Mouse (Mus musculus) heart, embryonic 16.5 days (tissue): Measurements from ENCODE around the gene Tpk1. TPM values are rescaled to one million over a fixed set of nuclear protein-coding genes. Genes with fewer than 3 reads are reported as not detected.

Experiments used
- ATAC-seq: fragments of 200-750 bp; cut with Nextera tagmentation; replicated peaks from 2 replicates; pipeline ENCODE4 v1.8.0; 2017; ENCODE audit warnings: moderate number of reproducible peaks; ENCODE audit not compliant: insufficient read depth, low FRiP score; ENCODE audit errors: extremely low read depth
- H3K27ac ChIP-seq: fragments of 300-500 bp; sonication (generic); 2 replicates; pipeline ENCODE4 v1.5.1; 2014; ENCODE audit warnings: mild to moderate bottlenecking, low read length, control low read depth, moderate library complexity
- H3K27me3 ChIP-seq: fragments of 300-500 bp; sonication (generic); 2 replicates; pipeline ENCODE4 v1.6.1; 2014; ENCODE audit warnings: low read length, mixed read lengths; ENCODE audit not compliant: control insufficient read depth, insufficient read depth
- H3K36me3 ChIP-seq: fragments of 300-500 bp; sonication (generic); 2 replicates; pipeline ENCODE4 v1.6.1; 2014; ENCODE audit not compliant: control insufficient read depth, insufficient read depth
- H3K4me1 ChIP-seq: fragments of 300-500 bp; sonication (generic); 2 replicates; pipeline ENCODE4 v1.6.1; 2014; ENCODE audit warnings: low read length, mixed read lengths; ENCODE audit not compliant: control insufficient read depth, insufficient read depth
- H3K4me2 ChIP-seq: fragments of 300-500 bp; sonication (generic); 2 replicates; pipeline ENCODE4 v1.6.1; 2014; ENCODE audit warnings: low read depth, mild to moderate bottlenecking, control low read depth, low read length
- H3K4me3 ChIP-seq: fragments of 300-500 bp; sonication (generic); 2 replicates; pipeline ENCODE4 v1.5.1; 2014; ENCODE audit warnings: mild to moderate bottlenecking, control low read depth, low read length
- H3K9ac ChIP-seq: fragments of 300-500 bp; sonication (generic); 2 replicates; pipeline ENCODE4 v1.6.1; 2014; ENCODE audit warnings: low read length, control low read depth
- H3K9me3 ChIP-seq: fragments of 300-500 bp; sonication (generic); replicated peaks from 2 replicates; pipeline ENCODE4 v1.6.1; 2016; ENCODE audit warnings: low read length; ENCODE audit not compliant: control insufficient read depth
- WGBS: fragments of 180-500 bp; shearing (Covaris S2); extraction: QIAGEN DNeasy Blood & Tissue Kit; methylation state at CpG from one replicate; pipeline ENCODE4 v1.1.7; 2014; 5-methylcytosine and 5-hydroxymethylcytosine counted together
- polyA plus RNA-seq: library from polyadenylated mRNA; unstranded; fragments of >200 nt; fragmentation: Nextera tagmentation; extraction: Ambion mirVana; gene quantifications from 2 replicates; pipeline ENCODE4 v1.2.1, GENCODE M21; 2015

Gene Tpk1
- polyA plus RNA-seq, 1 experiment from 2014 or later = 7.7 TPM

- no peak overlapping the region for H3K27ac ChIP-seq
- 62% methylated on average over 3 of the region's 3 CpGs for WGBS
- no peaks in the 10 kb centered on the region for H3K36me3 ChIP-seq
- no peak overlapping the region for H3K4me3 ChIP-seq
- H3K4me2 ChIP-seq = no peak overlapping the region
- H3K9ac ChIP-seq = no peak overlapping the region
- no peaks in the 10 kb centered on the region for H3K27me3 ChIP-seq
- no peak for ATAC-seq
- no peaks in the 10 kb centered on the region for H3K4me1 ChIP-seq
- no peaks in the 10 kb centered on the region for H3K9me3 ChIP-seq
These were observed 9.1 kb upstream of the Tpk1 start for GRCm38 (mm10) chr6:43674986-43675760.

DNA sequence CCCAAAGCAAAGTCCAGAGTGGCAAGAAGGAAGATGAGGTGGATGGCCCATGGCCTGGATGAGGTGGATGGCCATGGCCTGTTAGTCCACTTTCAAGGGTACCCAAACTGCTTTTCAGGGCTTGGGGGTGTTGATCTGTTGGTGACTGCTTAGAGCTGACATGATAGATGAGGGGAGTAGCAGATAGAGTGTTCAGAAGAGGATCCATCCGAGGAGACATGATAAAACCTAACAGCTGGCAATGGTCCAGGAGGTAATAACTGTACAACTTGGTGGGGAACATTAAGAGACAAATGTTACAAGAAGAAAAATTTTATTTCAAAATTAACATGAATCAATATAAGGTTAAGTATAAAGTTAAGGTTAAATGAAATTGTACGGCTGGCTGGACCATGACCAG is 4.9 kb upstream of the Tpk1 start:
- Histone ChIP-seq H3K4me2 (no peak overlapping the region), H3K4me3 (no peak overlapping the region), H3K9ac (no peak overlapping the region), H3K9me3 (no peaks in the 10 kb centered on the region), H3K27ac (no peak overlapping the region), H3K36me3 (no peaks in the 10 kb centered on the region), H3K4me1 (no peaks in the 10 kb centered on the region; the same call in 1 of the 2 replicates), H3K27me3 (no peaks in the 10 kb centered on the region)
- WGBS = 70% methylated on average over 2 of the region's 2 CpGs
- no peak for ATAC-seq

GRCm38 (mm10) chr6:43667681-43668080 is 1.6 kb upstream of the Tpk1 start:
- no peak overlapping the region for H3K4me2 ChIP-seq
- no peak overlapping the region for H3K27ac ChIP-seq
- H3K4me1 ChIP-seq = peaks cover 3% of the 10 kb centered on the region; the same call in 1 of the 2 replicates
- H3K9ac ChIP-seq = no peak overlapping the region
- no peak for ATAC-seq
- H3K9me3 ChIP-seq = no peaks in the 10 kb centered on the region
- H3K4me3 ChIP-seq = no peak overlapping the region
- no peaks in the 10 kb centered on the region for H3K27me3 ChIP-seq
- 80% methylated on average over 2 of the region's 2 CpGs for WGBS
- 0 out of 2 replicates have a peak, but pooled peaks cover 2% of the 10 kb centered on the region for H3K36me3 ChIP-seq

- Histone ChIP-seq H3K4me1 (peaks cover 3% of the 10 kb centered on the region; the same call in 1 of the 2 replicates), H3K27me3 (no peaks in the 10 kb centered on the region), H3K9ac (no peak overlapping the region; the same call in 1 of the 2 replicates), H3K9me3 (no peaks in the 10 kb centered on the region), H3K4me3 (peak overlapping the region; percentile 58), H3K27ac (no peak overlapping the region), H3K4me2 (peak overlapping the region; percentile 81), H3K36me3 (0 out of 2 replicates have a peak, but pooled peaks cover 2% of the 10 kb centered on the region)
- ATAC-seq = no peak
- 73% methylated on average over 7 of the region's 7 CpGs for WGBS
These were observed 728 bp upstream of the Tpk1 start for GRCm38 (mm10) chr6:43666611-43667400.

GRCm38 (mm10) chr6:43661822-43662221 is 4.3 kb downstream of the Tpk1 start:
- Histone ChIP-seq H3K4me3 (no peak overlapping the region), H3K9me3 (no peaks in the 10 kb centered on the region), H3K4me2 (no peak overlapping the region), H3K36me3 (0 out of 2 replicates have a peak, but pooled peaks cover 2% of the 10 kb centered on the region), H3K27me3 (no peaks in the 10 kb centered on the region), H3K27ac (no peak overlapping the region), H3K4me1 (peaks cover 9% of the 10 kb centered on the region), H3K9ac (no peak overlapping the region)
- no peak for ATAC-seq
- WGBS = 84% methylated on average over 2 of the region's 2 CpGs

DNA sequence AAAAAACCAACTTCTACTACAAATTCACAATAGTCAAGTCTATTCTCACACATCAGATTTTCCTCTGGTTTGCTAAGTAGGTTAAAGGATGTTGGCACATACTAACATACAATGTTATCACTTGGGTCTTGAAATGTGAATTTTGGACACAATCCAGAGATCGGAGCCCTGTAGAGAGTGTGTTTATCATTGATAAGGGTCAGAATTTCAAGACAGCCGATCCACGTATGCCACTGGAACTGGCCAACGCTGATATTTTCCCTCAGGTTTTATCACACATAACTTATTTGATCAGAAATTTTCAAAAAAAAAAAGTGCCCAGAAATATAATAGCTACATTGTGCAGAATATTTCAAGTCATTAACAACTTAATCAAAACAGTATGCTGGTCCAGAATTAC is 7.8 kb downstream of the Tpk1 start:
- peaks cover 11% of the 10 kb centered on the region for H3K4me1 ChIP-seq
- no peaks in the 10 kb centered on the region for H3K27me3 ChIP-seq
- no peak overlapping the region for H3K4me2 ChIP-seq
- WGBS = 34% methylated on average over 4 of the region's 4 CpGs
- H3K9ac ChIP-seq = no peak overlapping the region
- H3K36me3 ChIP-seq = 0 out of 2 replicates have a peak, but pooled peaks cover 2% of the 10 kb centered on the region
- ATAC-seq = no peak
- no peaks in the 10 kb centered on the region for H3K9me3 ChIP-seq
- no peak overlapping the region for H3K27ac ChIP-seq
- no peak overlapping the region for H3K4me3 ChIP-seq

DNA sequence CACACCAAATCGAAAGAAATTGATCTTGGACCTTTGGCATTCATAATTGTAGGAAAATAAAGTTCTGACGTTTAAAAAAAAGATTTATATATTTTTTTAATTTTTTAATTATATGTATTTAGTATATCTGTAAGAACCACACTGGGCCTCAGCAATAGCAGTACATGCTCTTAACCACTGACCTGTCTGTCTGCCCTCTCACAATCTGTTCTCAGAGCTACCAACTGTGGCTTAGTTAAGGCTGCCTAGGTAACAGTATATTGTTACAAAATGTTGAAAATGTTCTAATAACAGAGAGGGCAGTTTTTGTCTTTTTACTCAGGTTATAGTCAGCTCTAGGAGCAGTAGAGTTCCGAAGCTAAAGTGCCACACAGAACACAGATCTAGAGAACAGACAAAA is 8.2 kb downstream of the Tpk1 start:
- H3K4me2 ChIP-seq = no peak overlapping the region
- H3K36me3 ChIP-seq = no peaks in the 10 kb centered on the region
- no peak overlapping the region for H3K9ac ChIP-seq
- H3K4me3 ChIP-seq = no peak overlapping the region
- H3K27me3 ChIP-seq = no peaks in the 10 kb centered on the region
- H3K4me1 ChIP-seq = peaks cover 11% of the 10 kb centered on the region
- WGBS = 81% methylated on average over 3 of the region's 3 CpGs
- H3K27ac ChIP-seq = no peak overlapping the region
- ATAC-seq = no peak
- no peaks in the 10 kb centered on the region for H3K9me3 ChIP-seq

- H3K27me3 ChIP-seq = no peaks in the 10 kb centered on the region
- H3K36me3 ChIP-seq = no peaks in the 10 kb centered on the region
- H3K4me1 ChIP-seq = peaks cover 11% of the 10 kb centered on the region
- no peak overlapping the region for H3K9ac ChIP-seq
- no peak overlapping the region for H3K27ac ChIP-seq
- no peak overlapping the region for H3K4me3 ChIP-seq
- no peaks in the 10 kb centered on the region for H3K9me3 ChIP-seq
- 46% methylated on average over 8 of the region's 8 CpGs for WGBS
- no peak overlapping the region for H3K4me2 ChIP-seq
- ATAC-seq = no peak
These were observed 11.1 kb downstream of the Tpk1 start for GRCm38 (mm10) chr6:43654876-43655456.
